Mouse (Mus musculus) kidney, adult 8-10 months (tissue): ENCODE measurements around the gene Adat1.
"Not testable (repeated sequence)": the region's sequence is repeated elsewhere in the genome, so short reads cannot be mapped to it uniquely, and the experiment has no call there.

Experiments used
- DNase-seq, 2 experiments: peaks; one replicate each; pipeline ENCODE4 v3.0.0; 2022

The Adat1 gene

DNA sequence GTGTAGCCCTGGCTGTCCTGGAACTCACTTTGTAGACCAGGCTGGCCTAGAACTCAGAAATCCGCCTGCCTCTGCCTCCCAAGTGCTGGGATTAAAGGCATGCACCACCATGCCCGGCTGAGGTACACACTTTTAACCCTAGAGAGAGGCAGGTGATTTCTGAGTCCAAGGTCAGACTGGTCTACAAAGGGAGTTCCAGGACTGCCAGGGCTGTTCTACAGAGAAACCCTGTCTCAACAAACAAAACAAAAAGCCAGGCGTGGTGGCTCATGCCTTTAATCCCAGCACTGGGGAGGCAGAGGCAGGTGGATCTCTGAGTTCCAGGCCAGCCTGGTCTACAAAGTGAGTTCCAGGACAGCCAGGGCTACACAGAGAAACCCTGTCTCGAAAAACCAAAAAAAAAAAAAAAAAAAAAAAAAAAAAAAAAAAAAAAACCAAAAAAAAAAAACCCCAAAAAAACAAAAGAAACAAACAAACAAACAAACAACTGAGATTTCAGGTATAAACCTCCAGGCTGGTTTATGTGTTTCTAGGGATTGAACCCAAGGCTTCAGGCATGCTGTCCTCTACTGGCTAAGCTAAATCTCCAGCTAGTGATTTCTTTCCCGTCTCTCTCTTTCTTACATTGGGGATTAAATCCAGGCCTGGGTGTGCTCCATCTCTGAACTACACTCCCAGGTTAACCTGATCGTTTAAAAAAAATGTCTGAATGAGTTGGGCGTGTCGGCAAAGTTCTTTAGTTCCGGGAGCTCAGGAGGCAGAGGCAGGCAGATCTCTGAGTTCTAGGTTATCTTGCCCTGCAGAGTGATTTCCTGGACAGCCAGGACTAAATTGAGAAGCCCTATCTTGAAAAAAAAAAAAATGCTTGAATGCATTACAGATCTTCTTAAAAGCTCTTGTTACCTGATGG lies 53.8 kb downstream of the Adat1 start:
- not testable (repeated sequence) for DNase-seq

DNA sequence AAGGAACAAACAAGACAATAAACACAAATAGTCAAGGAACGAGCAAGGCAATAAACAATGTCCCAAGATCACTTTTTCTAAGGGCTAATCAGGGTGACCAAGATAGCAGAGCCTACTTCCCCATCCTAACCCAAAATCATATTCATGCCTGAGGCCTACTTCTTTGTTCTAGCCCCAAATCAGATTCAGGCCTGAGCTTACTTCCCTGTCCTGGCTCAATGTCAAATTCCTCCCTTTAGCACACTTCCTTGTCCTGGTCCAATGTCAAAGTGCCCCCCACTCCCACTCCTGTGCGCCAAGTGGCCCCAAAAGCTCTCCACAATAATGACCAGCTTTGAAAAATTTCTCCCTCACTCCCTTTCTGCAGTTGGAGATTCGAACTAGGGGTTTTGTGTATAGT lies 54.9 kb downstream of the Adat1 start:
- no peak for DNase-seq

DNA sequence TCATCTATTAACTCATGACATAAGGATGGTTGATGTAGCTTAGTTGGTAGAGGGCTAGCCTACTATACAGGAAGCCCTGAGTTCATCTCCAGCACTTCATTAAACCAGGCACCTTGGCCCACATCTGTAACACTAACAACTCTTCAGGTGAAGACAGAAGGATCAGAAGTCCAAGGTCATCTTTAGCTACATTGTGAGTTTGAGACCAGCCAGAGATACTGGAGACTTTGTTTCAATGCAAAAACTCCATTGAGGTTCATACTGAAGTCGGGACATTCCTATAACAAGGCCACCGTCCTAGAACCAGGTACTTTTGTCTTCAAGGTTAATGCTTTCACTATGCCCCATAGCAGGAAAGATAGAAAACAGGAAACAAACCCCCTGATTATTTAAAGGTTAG lies 57.9 kb downstream of the Adat1 start:
- DNase-seq: no peak

DNA sequence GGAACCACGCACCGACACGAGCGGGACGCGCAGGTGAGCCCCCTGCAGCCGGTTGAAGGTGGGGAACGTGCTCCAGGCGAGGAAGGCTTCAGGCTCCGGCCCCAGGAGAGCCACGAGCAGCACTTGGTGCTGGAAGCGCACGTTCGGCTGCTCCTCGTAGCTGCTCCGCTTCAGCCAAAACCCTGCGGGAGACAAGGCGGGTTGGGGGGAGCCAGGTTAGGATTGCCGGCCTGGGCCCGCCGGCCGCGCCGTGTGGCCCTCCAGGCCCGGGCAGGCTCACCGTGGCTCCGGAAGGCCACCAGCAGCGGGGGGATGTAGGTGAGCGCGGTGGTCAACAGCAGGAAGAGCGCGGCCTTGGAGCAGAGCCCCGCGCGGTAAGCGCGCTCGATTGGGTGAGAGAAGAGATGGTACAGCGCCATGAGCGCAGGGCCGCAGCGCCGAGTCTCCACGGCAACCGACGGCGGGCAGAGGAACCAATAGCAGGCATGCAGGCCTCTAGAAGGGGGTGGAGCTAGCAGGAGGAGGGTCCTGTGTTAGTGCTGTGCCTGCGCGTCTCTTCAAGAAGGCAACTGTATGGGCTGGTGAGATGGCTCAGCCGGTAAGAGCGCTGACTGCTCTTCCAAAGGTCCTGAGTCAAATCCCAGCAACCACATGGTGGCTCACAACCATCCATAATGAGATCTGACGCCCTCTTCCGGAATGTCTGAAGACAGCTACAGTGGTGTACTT lies 58.6 kb downstream of the Adat1 start, which contains the start of gene Tmem231:
Tmem231 (minus strand) TSS at position 534 of the 729 bp plus-strand sequence.
- DNase-seq: peak; percentile 91

DNA sequence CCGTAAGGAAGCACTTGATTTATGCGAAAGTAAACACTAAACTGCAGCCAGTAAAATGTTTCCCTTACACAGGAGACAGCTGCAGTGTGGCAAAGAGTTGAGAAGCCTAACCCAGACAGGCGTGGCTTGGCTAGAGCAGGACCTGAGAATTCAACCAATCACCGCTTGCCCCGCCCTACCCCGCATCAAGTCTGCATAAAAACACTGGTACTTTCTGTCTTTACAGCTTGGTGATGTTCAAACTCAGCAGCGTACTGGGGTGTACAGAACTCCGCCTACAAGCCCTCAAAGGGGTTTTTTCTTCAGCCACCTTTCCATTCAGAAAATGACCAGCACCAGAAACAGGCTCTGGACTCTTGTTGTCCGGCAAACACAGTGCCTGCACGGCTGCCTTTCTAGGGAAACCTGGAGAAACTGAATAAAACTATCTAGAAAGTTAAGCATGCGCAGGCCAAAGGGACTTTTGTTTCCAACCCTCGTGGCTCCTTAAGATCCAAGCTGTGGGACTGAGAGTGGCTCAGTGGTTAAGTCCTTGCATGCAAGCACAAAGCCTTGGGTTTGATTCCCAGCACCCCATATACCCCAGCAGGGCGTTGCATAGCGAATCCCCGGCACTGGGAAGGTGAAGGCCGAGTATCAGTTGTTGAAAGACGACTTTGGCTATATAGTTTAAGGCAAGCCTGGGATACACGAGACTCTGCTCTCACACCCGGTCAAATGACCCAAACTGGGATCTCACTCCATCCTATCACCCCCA lies 59.3 kb downstream of the Adat1 start:
- DNase-seq: peak; percentile 78

DNA sequence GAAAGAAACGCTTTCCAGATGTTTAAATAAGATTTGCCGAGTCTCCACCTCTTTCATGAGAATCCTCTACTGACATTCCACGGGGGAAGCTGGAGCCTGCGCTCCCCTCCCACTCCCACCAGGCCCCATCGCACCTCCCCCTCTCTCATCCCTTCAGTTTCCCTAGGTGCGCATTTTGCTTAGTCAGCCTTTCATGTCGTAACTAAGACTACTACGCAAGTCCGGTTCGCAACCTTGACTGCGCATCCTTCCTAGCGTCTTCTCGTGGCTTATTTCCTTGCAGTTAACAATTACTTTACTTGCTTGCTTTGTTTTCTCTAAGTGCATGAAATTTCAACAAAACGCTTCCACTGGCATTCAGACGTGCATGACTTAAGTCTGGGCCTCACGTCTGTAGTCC lies 60.4 kb downstream of the Adat1 start:
- no peak for DNase-seq

DNA sequence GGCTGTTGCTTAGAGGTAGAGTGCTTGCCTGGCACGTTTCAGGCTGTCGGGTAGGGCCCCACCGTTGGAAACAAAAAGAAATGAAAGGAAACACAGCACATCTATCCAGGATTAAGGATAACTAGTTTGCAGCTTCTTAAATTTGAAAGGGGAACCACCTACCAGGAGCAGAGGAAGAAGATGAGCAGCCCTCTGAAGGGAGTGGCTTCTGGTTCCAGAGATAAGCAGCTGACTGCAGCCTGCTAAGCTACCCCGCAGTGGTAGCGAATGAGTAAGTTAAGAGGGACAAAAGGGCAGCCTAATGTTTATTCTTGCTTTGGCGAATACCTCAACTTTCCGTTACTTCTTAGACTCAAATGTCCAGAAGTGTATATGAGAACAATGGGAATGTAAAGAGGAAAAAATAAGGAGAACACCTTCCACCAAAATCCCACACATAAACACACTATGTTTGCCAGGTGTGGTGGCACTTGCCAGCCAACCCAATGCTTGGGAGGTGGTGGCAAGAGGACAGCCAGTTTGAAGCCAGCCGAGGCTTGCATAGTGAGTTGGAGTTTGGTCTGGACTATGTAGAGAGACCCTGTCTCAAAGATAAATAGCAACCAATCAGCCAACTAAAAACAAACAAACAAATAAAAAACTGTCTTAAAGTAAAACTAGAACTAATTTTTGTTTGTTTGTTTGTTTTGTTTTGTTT lies 62.3 kb downstream of the Adat1 start:
- DNase-seq: no peak

DNA sequence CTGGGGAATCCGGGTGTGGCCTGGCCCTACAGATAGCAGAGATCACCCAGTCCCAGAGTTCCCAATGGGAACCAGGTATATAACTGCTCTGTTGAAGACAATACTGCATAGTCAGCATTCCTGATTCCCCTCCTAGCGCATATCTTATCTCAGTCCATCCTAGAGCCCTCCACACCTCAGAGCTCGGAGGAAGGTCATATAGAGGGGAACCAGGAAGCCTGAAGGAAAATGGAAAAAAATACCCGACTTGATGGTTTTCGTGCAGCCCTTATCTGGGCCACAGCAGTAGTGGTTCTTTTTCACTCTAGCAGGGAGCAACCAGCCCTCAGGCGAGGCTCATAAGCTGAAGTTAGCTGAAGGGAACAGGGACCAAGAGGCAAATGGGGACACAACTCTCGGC lies 67.1 kb downstream of the Adat1 start:
- no peak for DNase-seq

DNA sequence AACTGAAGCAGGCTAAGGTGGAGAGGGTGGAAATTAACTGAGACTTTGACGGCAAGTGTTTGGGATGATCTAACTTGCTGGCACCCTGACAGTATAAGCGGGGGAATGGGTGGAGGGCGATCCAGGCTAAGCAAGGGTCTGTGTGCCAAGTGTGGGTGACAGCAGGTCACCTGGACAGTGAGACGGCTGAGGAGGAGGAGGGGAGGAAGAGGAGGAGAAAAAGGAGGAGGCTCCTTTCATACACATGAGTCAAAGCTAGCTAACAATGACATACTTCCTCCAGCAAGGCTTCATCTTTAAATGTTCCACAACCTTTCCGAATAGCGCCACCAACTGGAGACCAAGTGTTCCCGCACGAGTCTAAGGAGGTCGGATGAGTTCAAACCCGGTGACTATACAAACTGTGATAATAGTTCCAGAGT lies 68.7 kb downstream of the Adat1 start:
- peak; percentile 33 to 39 for DNase-seq

DNA sequence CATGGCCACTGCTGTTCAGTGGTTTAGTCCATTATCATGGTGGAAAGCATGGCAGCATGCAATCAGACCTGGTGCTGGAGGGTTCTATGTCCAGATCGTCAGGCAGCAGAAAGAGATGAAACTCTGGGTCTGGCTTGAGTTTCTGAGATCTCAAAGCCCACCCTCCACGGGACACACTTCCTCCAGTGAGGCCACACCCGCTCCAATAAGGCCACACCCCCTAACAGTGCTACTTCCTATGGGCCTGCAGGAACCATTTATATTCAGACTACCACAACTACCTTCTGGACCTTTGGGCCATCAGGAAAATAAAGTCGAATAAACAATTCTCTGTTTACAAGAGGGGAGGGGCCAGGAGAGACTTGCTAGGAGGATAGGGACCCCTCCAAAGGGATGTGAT lies 71.1 kb downstream of the Adat1 start:
- DNase-seq: no peak

DNA sequence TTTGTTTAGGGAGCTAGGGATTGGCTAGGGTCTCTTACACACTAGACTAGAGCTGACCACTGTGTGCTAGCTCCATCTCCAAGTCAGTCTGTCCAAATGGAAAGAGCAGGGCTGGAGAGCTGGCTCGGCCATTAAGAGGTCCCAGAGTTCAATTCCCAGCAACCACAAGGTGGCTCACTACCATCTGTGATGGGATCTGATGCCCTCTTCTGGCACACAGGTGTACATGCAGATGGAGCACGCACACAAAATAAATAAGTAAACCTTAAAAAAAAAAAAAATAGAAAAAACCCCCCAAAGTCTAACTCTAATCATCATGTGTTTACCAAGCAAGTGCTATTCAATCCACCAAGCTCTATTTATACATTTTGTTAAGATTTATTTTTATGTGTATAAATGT lies 72.4 kb downstream of the Adat1 start:
- no peak for DNase-seq
